Mouse (Mus musculus) hindbrain, embryonic 16.5 days (tissue): ENCODE results near the gene Zfp13. TPM values are rescaled to one million over a fixed set of nuclear protein-coding genes. Genes with fewer than 3 reads are reported as not detected.
"Not testable (repeated sequence)": the region's sequence is repeated elsewhere in the genome, so short reads cannot be mapped to it uniquely, and the experiment has no call there.

Source experiments
- ATAC-seq: fragments of 200-750 bp; cut with Nextera tagmentation; 2 replicates; pipeline ENCODE4 v1.8.0; 2017; ENCODE audit warnings: moderate TSS enrichment, moderate library complexity
- H3K27ac ChIP-seq: fragments of 300-500 bp; sonication (generic); 2 replicates; pipeline ENCODE4 v1.5.1; 2014; ENCODE audit warnings: low read depth, mild to moderate bottlenecking, control low read depth, low read length, moderate library complexity
- H3K27me3 ChIP-seq: fragments of 300-500 bp; sonication (generic); replicated peaks from 2 replicates; pipeline ENCODE4 v1.6.1; 2014; ENCODE audit warnings: low read length; ENCODE audit not compliant: control insufficient read depth, insufficient read depth
- H3K36me3 ChIP-seq: fragments of 300-500 bp; sonication (generic); 2 replicates; pipeline ENCODE4 v1.6.1; 2014; ENCODE audit warnings: mild to moderate bottlenecking, low read length, moderate library complexity, mixed read lengths; ENCODE audit not compliant: control insufficient read depth, insufficient read depth
- H3K4me1 ChIP-seq: fragments of 300-500 bp; sonication (generic); 2 replicates; pipeline ENCODE4 v1.6.1; 2014; ENCODE audit warnings: low read depth, low read length; ENCODE audit not compliant: control insufficient read depth, insufficient read depth
- H3K4me2 ChIP-seq: fragments of 300-500 bp; sonication (generic); 2 replicates; pipeline ENCODE4 v1.6.1; 2014; ENCODE audit warnings: mild to moderate bottlenecking, low read length, control low read depth, moderate library complexity
- H3K4me3 ChIP-seq: fragments of 300-500 bp; sonication (generic); 2 replicates; pipeline ENCODE4 v1.5.1; 2014; ENCODE audit warnings: mild to moderate bottlenecking, low read length, control low read depth, moderate library complexity
- H3K9ac ChIP-seq: fragments of 300-500 bp; sonication (generic); 2 replicates; pipeline ENCODE4 v1.6.1; 2014; ENCODE audit warnings: low read depth, mild to moderate bottlenecking, control low read depth, low read length, moderate library complexity
- H3K9me3 ChIP-seq: fragments of 300-500 bp; sonication (generic); 2 replicates; pipeline ENCODE4 v1.6.1; 2014; ENCODE audit warnings: mild to moderate bottlenecking, low read length, moderate library complexity; ENCODE audit not compliant: control insufficient read depth
- WGBS: fragments of 180-500 bp; shearing (Covaris S2); extraction: QIAGEN DNeasy Blood & Tissue Kit; methylation state at CpG from one replicate; pipeline ENCODE4 v1.1.7; 2014; 5-methylcytosine and 5-hydroxymethylcytosine counted together
- polyA plus RNA-seq: library from polyadenylated mRNA; unstranded; fragments of >200 nt; fragmentation: Nextera tagmentation; extraction: Ambion mirVana; gene quantifications from 2 replicates; pipeline ENCODE4 v1.2.1, GENCODE M21; 2015

The Zfp13 gene
- polyA plus RNA-seq, 1 experiment from 2014 or later = 26.4 TPM

DNA sequence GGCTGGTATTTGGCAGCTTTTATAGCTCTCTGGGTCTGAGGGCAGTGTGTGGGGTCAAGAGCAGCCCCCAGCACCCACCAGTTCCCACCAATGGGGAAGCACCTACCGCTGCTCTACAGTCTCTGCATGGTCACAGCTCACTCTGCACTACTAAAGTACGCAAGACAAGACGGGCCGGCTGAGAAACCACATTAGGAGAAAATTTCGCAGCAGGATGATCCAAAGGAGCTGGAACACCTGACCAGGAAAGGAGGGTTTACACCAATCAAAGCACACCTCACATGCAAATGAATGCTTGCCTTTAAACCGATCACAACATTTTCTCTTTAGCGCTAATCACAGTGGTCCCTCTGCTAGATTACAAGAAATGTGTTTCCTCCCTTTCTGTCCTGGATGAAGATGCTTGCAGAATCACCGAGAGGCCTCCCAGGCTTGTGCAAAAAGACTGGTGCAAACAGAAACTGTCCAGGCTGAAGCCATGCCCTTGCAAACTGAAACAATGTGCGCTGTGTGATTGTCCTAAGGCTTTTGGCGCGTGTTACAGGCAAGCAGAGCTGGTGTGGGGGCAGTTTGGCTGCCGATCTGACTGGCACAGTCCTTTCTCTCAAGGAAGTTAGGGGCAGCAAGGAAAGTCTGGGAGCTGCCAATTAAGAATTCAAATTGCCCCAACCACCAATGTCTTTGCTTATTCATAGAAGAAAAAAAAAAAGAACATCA lies 57.1 kb downstream of the Zfp13 start:
- Histone ChIP-seq H3K9me3 (no peaks in the 10 kb centered on the region), H3K4me3 (peak overlapping the region; percentile 23), H3K36me3 (no peaks in the 10 kb centered on the region), H3K27me3 (peaks cover 14% of the 10 kb centered on the region), H3K4me2 (peak overlapping the region; percentile 44), H3K9ac (no peak overlapping the region), H3K4me1 (peaks cover 7% of the 10 kb centered on the region), H3K27ac (no peak overlapping the region)
- ATAC-seq = no peak
- WGBS = 14% methylated on average over 12 of the region's 12 CpGs

DNA sequence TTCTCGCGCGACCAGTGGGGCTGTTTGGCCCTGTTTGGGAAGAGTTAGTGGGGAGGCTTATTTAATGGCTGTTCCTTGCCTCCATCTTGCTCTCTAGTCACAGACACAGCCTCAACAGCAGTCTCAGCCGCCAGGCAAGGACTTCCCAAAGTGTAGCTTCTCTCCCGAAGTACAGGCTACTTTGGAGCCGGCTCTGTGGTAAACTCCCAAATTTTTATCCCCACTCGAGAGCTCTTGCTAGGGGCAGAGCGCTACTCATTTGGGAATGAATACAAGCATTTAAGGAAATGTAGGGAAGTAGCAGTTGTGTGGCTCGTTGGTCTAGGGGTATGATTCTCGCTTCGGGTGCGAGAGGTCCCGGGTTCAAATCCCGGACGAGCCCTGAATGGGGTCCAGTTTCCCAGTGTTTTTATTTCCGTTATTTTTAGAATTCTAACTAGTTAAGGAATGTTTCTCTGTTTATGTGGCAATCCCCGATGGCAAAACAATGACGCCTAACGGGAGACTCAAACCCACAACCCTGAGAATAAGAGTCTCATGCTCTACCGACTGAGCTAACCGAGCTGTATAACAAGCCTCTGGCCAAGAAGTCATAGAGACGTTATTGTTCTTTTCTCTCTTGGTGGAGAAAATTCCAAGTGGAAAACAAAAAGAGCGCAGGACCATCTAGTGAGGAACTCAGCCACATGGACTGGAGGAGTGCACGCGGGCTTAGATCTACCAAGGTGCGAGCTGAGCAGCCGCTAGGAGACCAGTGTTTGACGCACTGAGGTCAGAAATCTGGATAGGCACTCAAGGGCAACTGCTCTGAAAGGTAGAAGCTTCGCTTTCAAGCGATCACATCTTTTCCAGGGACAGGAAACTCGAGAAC lies 58.4 kb downstream of the Zfp13 start:
- no peaks in the 10 kb centered on the region for H3K36me3 ChIP-seq
- ATAC-seq = peak; percentile 53; the same call in 1 of the 2 replicates
- H3K9ac ChIP-seq = no peak overlapping the region
- H3K27ac ChIP-seq = no peak overlapping the region
- H3K9me3 ChIP-seq = no peaks in the 10 kb centered on the region
- peak overlapping the region; percentile 27 for H3K4me2 ChIP-seq
- WGBS = 13% methylated on average over 31 of the region's 31 CpGs
- H3K27me3 ChIP-seq = peaks cover 14% of the 10 kb centered on the region
- peaks cover 7% of the 10 kb centered on the region for H3K4me1 ChIP-seq
- H3K4me3 ChIP-seq = peak overlapping the region; percentile 15; the same call in 1 of the 2 replicates

DNA sequence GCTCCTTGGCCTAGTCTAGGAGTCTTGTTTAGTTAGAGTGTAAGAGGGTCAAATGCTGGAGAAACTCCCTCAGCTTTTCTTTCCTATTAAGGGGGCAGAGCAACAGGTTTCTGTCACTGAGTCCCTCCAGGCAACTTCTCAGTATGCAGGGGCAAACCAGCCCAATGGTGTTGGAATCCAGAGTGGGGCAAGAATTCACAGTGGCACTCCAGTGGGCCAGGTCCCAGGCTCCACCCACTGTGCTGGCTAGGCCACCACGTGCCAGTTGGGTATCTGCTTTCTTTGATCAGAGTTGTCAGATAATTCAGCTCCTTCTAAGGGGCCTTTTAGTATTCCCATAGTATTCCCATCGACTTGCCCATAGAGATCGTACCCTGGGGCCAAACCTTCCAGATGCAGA lies 59.2 kb downstream of the Zfp13 start:
- Histone ChIP-seq H3K27ac (no peak overlapping the region), H3K9me3 (no peaks in the 10 kb centered on the region), H3K4me1 (peaks cover 7% of the 10 kb centered on the region), H3K27me3 (peaks cover 14% of the 10 kb centered on the region), H3K4me2 (peak overlapping the region; percentile 27; the same call in 1 of the 2 replicates), H3K4me3 (no peak overlapping the region), H3K36me3 (no peaks in the 10 kb centered on the region), H3K9ac (no peak overlapping the region)
- ATAC-seq = no peak
- WGBS = 30% methylated on average over 3 of the region's 3 CpGs

DNA sequence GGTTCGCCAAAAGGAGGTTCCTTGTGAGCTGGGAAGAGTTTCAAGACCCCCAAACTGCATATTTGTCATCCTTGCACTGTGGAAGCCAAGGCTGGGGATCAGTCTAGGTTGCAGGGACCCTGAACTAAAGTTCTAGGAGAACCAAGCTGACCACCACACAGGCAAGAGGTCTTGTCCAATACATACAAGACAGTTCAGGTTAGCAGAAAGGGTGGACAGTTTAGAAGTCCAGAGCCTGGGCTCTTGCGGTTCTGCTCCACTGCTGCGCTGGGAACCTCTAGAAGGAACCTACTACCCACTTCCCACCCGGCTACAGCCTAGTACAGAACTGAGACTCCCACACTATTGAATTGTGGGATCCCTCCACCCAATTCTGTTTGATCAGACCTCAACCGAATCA lies 59.7 kb downstream of the Zfp13 start:
- Histone ChIP-seq H3K4me1 (peaks cover 7% of the 10 kb centered on the region), H3K36me3 (no peaks in the 10 kb centered on the region), H3K4me3 (no peak overlapping the region), H3K27me3 (peaks cover 14% of the 10 kb centered on the region), H3K4me2 (no peak overlapping the region), H3K27ac (no peak overlapping the region), H3K9me3 (no peaks in the 10 kb centered on the region), H3K9ac (no peak overlapping the region)
- WGBS = 91% methylated on average over 5 of the region's 5 CpGs
- no peak for ATAC-seq

DNA sequence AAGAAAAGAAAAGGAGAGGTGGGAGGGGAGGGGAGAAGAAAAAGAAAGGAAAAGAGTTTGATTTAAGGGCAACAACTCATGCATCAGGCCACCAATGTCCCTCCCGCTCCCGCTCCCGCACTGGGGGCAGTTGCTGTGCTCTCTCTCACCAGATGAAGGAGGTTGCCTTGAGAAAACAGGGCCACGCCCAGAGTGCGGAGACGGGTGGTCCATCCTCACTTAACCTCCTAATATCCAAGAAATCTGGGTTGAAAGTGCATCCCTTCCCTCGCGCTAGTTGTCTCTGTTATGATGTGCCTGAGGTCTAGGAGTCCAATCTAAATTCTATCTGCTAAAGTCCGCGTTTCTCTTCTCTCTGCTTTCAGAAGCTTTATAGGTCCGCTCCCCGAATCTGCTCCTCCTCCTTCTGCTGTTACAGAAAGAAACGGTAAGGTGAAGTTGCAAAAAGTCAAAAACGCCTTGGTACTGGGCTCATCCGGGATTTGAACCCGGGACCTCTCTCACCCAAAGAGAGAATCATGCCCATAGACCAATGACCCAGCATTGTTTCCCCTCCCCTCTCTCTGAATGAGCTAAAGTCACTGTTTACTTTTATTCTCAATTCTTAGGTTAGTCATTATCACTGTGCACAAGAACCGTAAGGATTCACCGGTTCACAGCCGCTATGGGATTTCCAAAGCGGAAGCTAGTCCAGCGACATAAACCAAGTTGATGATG lies 60.8 kb downstream of the Zfp13 start:
- Histone ChIP-seq H3K4me2 (peak overlapping the region; percentile 62), H3K27ac (no peak overlapping the region), H3K4me3 (peak overlapping the region; percentile 41), H3K9me3 (no peaks in the 10 kb centered on the region), H3K9ac (peak overlapping the region; percentile 33), H3K36me3 (no peaks in the 10 kb centered on the region), H3K4me1 (peaks cover 7% of the 10 kb centered on the region), H3K27me3 (peaks cover 18% of the 10 kb centered on the region)
- no peak for ATAC-seq
- WGBS = 9% methylated on average over 21 of the region's 21 CpGs

DNA sequence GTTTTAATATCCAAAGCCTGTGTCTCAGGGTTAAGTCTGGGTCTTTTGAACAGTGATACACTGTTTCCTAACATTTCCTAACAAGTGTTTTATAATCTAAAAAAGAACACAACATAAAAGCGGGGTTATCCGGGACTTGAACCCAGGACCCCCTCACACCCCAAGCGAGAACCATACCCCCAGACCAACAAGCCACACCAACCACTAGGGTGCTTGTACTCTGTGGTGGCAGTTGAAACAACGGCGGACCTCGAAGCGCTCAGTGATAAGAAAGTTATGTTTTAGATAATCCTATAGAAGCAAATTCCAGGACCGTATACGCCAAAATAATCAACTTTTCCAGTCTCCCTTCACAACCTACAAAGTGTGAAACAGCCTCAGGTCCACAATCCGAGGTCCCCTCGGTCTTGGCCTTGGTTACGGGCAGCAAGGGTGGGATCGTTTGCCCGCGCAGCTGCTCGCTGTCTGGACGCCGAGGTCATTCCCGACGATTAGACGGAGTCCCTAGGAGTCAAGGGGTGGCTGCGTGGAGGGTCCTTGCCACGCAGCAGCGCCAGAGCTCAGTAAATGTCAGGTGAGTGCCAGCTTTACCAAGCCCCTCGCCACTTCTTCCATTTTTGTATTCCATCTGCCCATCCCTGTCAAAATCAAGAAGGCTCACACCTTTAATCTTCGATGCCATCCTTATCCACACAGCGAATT lies 61.6 kb downstream of the Zfp13 start:
- Histone ChIP-seq H3K4me1 (peaks cover 7% of the 10 kb centered on the region), H3K27me3 (peaks cover 18% of the 10 kb centered on the region), H3K9me3 (no peaks in the 10 kb centered on the region), H3K4me3 (peak overlapping the region; percentile 41), H3K27ac (no peak overlapping the region), H3K9ac (peak overlapping the region; percentile 33), H3K36me3 (no peaks in the 10 kb centered on the region), H3K4me2 (peak overlapping the region; percentile 62)
- WGBS = 8% methylated on average over 27 of the region's 27 CpGs
- ATAC-seq = no peak

DNA sequence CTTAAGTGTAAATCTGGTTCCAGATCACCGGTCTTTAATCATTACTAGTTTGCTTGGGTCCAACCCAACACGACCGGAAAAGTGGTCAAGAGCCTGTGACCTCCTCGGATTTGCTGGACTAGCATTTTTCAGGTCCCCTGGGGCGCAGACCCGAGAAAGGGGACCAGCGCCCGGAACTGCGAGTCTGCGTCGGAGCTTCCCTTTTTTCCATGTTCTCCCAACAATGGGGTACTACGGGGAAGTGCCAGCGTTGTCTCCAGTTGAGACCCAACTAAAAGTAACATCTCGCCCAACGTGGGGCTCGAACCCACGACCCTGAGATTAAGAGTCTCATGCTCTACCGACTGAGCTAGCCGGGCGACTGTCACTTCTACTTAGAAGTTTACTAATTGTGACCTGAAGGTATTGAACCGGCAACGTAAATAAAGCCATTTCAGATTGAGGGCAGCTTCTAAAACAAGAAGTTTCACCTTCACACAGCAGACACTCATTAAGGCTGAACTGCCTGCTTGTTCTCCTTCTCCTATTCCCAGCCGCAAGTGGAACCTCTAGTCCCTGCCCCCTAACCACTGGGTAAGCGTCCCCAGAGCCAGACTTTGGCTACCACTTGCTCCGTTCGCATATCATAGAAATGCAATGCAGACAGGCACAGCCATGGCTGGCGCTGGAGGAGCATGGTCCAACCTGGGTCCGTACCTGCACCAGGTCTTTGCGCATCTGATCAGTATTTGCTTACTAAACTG lies 64.1 kb downstream of the Zfp13 start:
- WGBS = under 1% methylated on average over 17 of the region's 29 CpGs
- Histone ChIP-seq H3K4me2 (peak overlapping the region; percentile 32; the same call in 1 of the 2 replicates), H3K27me3 (peaks cover 15% of the 10 kb centered on the region)
- ATAC-seq, H3K9ac ChIP-seq, H3K4me3 ChIP-seq, H3K9me3 ChIP-seq, H3K4me1 ChIP-seq, H3K36me3 ChIP-seq, H3K27ac ChIP-seq: not testable (repeated sequence)
